Mouse (Mus musculus) gastrocnemius, postnatal 25 days (tissue): ENCODE measurements around the gene Zfp94. TPM values are rescaled to one million over a fixed set of nuclear protein-coding genes. Genes with fewer than 3 reads are reported as not detected.

Experiments
- DNase-seq: peaks from one replicate; pipeline ENCODE4 v3.0.0; 2022
- long read RNA-seq, 2 experiments: library from polyadenylated mRNA; stranded (forward); transcript quantifications; one replicate each; pipeline ENCODE4 v2.0.0; 2021
- total RNA-seq, 2 experiments: library from RNA; stranded (reverse); gene quantifications; 1 replicate in 1 of 2; 2 replicates in 1 of 2; pipeline ENCODE4 v1.2.3; 2021

Zfp94 gene
- 1 to 10 TPM; 1.3 to 1.8 TPM for total RNA-seq
- long read RNA-seq, experiment 1, partial matches to known transcripts, result 1 of 7 reads
- long read RNA-seq, experiment 1, other reads (novel, unspliced or antisense), result 5 of 7 reads
- long read RNA-seq, experiment 2, partial matches to known transcripts, result 1 of 5 reads
- long read RNA-seq, experiment 2, other reads (novel, unspliced or antisense), result 3 of 5 reads

DNA sequence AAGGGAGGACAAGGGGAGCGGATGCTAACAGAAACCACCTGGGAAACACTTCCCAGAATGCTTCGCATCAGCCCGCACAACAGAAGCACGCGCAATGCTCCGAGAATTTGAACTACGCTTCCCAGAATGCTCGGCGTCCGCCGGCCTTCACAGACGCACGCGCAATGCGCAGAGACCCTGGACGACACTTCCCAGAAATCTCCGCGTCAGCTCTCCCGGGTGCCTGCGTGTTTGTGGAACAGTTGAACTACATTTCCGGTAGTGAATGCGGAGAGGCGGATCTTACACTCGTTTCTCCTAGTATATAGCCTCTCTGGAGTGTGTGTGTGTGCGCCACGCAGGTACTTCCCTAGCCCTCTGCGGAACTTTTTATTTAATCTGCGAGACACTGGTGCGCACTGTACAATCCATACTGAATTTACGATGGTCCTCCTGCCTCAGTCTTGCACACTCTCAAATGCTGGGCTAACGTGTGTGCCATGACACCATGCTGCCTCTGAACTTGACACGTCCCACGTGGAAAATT lies at the start of gene Zfp94:
Gene Zfp94, minus strand, starts transcription at position 100 of the 526 bp plus-strand sequence.
- peak; percentile 93 for DNase-seq

DNA sequence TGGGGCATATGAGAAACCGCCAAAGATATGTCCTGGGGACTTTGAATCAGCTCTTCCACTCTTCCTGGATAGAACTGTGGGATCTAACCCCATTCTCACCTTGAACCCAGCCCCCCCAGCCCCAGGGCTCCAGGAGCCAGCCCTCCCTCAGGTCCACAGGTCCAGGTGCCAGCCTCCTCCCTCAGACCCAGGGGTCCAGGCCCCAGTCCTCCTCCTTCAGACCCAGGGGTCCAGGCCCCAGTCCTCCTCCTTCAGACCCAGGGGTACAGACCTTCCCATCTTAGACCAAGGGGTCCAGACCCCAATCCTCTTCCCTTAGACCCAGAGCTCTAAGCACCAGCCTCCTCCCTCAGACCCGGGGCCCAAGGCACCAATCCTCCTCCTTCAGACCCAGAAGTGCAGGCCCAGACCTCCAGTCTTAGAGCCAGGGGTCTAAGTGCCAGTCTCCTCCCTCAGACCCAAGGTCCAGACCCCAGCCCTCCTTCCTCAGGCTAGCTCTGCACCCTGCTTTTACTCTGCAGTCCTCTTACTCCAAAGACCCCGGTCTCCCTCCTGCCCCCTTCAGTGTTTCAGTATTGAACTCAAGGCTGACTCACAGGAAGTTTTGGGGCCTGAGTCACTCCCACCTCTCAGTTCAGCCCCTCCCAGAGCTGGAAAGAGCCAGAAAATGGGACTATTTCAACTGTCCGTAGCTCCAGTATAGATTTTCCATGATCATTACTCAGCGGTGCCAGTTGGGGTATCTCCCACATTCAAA lies 49.0 kb upstream of the Zfp94 start:
- DNase-seq, result no peak

DNA sequence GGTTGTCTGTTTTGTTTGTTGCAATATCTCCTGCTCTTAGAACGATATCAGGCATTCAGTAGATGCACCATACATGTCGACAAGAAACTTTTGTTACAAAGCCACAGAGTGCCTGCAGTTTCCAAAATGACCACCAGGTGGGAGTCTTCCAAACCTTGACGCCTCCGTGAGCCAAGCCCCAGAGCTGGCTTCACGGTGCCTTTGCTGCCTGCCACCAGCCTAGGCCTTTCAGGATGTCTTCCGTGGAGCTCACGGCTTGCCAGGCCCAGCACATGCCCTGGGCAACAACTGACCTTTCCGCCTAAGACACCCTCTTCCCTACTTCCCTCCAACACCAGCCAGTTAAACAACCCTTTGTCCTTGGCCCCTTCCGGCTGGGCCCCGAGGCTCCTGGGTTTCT lies 48.4 kb upstream of the Zfp94 start:
- DNase-seq, result peak; percentile 65

DNA sequence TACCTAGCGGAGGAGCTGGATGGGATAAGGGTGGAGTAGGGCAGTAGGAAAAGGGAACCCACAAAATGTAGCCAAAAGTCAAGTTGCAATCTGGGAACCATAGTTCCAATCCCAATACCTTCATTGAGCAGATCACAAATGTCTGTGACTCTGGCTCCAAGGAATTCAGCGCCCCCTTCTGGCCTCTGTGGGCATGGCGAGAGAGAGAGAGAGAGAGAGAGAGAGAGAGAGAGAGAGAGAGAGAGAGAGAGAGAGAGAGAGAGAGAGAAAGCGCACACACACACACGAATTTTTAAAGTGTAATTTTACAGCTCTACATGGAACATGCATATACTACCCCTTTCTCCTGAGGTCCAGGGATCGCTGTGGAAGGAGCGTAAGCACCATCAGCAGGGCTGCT lies 46.8 kb upstream of the Zfp94 start:
- DNase-seq, result no peak

DNA sequence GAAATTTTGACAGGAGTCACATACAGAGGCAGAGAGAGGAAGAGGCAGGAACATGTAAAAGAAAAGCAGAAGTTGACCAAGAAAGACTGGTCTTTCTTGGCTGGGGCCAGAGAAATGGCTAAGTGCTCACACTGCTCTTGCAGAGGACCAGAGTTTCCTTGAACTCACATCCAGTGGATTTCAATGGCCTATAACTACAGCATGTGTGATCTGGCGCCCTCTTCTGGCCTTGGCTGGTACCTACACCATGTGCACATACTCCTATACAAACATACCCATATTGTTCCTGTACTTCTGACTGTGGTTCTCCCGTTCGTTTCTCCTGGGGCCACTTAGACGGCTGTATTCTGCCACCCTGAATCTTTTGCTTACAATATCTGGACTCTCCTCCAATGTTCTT lies 44.5 kb upstream of the Zfp94 start:
- no peak for DNase-seq

DNA sequence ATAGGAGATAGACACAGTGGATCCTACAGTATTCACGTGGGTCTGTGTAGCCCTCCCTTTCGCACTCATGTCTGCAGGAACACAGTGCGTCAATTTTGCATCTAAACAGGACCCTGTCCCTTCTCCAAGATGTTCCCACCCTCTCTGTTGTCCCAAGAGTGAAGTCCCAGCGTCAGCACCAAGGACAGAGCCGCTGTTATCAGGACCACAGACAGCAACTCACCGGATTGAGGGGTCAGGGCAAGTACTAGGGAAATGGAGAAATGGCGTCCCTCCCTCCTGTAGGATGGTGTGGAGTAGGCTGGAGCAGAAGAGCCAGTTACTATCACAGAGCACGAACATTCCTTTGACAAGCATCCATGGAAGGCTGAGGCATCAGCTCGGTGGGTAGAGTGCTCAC lies 42.8 kb upstream of the Zfp94 start:
- DNase-seq, result no peak

DNA sequence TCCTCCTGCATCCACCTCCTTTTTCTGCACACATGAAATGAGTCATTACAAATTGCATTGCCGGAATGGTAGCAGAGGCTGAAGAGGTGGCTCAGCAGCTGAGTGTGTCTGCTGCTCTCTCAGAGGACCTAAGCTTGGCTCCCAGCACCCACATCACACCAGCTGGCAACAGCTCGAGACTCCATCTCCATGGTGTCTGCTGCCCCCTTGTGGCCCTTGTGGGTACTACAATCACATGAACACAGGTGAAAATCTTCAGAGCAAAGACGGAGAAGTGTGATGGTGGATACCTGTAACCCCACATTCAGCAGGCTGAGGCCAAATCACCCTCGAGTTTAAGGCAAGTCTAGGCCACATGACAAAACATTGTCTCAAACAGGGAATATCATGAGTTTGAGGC lies 41.4 kb upstream of the Zfp94 start:
- no peak for DNase-seq

DNA sequence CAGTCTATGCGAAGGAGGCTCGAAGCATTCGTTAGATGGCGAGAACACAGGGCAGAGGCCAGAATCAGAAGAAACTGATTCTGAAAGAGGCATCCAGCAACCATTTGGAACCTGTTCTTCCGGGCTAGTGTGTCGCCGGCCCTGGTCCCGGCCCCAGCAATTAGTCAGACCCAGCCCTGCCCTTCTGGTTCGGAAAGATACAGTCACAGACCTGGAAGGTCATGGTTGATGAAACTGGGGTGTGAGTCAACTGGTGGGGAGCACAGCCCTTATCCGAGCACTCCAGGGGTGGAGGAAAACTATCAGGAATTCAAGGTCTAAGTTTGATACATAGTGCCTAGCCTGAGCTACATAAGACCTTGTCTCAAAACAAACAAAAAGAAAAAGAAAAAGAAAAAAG lies 39.6 kb upstream of the Zfp94 start:
- no peak for DNase-seq

DNA sequence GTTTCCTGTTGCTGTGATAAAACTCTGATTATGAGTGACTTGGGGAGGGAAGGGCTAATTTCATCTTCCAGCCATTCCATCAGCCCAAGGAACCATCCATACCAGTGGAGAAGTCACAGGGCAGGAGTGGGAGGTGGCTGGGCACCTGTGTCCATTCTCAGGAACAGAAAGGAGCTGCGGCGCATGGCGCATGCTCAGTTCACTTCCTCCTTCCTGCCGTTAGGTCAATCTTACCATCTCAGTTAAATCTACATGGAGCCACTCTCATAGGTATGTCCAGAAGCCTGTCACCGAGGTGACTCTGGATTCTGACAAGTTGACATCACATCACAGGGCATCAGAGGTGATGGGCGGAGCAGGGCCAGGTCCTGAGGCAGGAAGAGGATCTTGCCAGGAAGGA lies 39.2 kb upstream of the Zfp94 start:
- DNase-seq, result no peak

DNA sequence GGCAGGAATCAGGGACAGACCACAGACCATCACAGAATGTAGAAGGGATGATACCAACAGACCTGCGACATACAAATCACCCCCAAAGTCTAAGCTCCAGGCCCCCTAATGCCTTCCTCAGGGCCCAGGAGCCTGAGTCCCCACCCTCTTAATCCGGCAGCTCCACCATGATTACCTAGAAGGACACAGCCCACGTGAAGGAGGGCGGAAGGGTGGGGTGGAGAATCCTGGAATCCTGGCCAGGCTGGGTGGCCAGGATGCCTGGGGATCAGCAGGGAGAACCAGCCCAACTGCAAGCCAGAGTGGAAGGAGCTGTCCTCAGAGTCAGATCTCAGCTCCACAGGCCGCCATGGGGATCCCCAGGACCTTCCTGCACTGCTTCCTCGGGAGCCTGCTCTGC lies 32.4 kb upstream of the Zfp94 start, which contains the start of gene Lypd5:
Gene Lypd5, plus strand, starts transcription at position 301 of the 400 bp plus-strand sequence.
- no peak for DNase-seq

DNA sequence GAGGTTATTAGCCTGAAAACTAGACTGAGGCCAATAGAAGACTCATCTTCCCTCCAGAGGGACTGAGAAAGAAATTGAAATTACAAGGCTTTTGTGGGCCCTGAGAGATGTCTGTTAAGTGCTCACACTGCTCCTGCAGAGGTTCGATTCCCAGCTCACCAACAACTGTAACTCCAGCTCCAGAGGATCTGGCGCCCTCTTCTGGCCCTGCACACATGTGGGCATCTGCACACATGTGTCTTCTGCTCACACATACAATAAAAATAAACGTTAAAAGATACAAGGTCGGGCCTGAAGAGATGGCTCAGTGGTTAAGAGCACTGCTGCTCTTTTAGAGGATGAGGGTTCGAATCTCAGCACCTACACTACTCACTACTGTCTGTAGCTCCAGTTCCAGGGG lies 30.0 kb upstream of the Zfp94 start:
- DNase-seq, result no peak

DNA sequence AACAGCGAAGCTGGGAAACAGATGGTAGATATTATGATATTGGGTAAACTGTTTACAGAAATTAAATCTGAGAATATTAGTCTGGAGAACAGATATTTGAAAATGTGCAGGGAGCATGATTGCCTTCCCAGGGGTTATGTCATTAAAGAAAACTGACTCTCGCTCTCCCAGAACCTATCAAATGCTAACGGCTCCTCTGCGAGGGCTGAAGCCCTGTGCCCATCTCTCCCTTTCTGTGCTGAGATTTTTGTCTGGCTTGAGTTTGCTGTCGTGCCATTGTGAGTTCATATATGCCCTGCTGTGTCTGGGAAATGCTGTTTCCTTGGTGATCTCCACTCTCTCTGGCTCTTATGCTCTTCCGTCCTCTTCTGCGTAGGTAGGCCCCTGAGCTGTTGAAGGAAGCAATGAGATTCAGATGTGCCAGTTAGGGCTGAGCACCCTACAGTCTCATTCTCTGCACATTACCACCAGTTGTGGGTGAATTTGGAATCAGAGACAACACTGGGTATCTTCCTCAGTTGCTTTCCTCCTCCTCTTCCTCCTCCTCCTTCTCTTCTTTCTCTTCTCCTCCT lies 27.3 kb upstream of the Zfp94 start:
- DNase-seq, result no peak

DNA sequence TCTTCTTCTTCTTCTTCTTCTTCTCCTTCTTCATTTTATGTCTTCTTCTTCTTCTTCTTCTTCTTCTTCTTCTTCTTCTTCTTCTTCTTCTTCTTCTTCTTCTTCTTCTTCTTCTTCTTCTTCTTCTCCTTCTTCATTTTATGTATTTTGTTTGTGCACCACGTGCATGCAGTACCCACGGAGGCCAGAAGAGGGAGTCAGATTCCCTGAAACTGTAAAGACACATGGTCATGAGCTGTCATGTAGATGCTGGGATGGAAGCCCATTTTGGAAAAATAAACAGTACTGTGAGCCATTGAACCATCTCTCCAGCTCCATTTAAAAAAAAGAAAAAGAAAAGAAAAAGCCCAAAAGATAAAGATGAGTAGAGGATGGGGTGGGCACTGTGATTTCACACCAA lies 21.8 kb upstream of the Zfp94 start:
- DNase-seq, result no peak

DNA sequence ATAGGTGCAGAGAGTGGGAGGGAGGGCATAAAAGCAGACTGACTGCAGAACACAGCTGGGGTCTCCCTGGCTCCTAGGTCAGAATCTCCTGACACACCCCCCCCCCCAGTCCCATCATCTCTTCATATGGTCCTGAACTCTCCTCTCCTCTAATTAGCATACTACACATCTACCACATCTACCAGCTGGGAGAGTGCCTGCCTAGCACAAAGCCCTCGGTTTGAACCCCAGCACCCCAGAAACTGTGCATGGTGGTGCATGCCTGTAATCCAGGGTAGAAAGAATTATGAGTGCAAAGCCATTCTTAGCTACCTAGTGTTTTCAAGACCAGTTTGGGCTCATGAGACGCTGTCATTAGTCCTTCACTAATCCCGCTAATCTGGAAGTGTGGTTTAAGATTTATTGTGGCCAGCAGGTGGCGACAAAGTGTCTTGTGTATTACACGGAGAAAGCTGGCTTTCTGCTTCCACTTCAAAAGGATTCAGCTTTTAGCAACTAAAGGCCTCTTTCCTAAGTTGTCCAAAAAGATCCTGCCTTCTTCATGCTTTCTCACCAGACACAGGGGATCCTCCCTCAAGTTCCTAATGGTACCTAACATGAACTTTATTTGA lies 19.3 kb upstream of the Zfp94 start:
- no peak for DNase-seq

DNA sequence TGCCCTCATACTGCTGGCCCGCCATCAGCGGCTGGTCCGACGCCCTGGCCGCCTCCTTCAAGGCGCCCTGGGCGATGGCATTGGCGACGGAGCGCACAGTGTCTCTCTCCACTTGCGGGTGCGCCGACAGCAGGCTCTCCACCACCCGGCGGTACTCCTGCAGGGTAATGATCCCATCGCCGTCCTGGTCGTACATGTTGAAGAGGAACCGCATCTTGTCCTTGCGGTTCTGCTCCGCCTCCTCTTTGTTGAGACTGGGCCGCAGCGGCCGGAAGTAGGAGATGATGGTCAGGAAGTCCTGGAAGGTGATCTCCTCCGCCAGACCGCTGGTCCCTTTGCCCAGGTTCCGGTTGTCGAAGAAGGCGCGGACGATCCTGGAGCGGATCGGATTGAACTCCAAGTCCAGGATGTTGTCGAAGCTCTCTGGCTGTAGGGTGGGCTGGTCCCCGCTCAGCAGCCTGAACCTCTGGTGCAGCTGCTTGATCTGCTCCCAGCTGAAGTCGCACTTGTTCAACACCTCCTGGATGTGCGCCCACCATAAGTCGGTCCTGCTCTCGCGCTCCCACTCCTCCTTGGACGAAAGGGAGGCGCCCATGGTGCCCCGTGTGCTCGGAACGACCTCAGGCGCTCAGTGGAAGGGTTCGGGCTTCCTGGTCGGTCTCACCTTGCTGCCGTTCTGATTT lies 17.0 kb upstream of the Zfp94 start, which contains the start of gene Tescl:
Gene Tescl, minus strand, starts transcription at position 633 of the 683 bp plus-strand sequence.
- no peak for DNase-seq

DNA sequence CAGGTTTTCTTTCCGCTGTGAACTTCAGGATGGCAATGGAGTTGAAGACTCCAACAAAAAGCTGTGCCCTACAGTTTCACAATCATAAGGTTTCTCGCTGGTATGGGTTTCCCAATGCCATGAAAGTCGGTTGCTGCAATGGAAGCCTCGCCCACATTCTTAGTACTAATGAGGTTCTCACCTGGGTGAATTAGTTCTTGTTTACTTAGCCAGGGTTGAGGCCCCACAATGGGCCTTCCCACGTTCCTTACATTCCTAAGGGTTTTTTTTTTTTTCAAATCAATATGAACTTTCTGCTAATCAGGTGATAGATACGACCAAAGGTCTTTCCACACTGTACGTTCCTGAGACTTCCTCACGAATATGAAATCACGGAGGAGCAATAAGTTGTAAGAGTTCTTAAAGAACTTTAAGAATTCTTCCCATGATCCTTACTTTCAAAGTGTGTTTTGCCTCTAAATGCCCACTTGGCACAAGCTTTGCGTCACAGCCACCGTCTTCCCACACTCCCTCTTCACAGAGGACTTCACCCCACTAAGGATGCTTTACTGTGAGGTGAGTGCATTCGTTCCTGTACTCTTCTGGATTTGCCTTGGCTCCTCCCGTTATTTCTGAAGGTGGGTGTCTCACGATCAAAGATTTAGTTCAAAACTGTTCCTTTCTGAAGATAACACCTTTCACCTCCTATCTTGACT lies 11.0 kb upstream of the Zfp94 start:
- DNase-seq, result no peak

DNA sequence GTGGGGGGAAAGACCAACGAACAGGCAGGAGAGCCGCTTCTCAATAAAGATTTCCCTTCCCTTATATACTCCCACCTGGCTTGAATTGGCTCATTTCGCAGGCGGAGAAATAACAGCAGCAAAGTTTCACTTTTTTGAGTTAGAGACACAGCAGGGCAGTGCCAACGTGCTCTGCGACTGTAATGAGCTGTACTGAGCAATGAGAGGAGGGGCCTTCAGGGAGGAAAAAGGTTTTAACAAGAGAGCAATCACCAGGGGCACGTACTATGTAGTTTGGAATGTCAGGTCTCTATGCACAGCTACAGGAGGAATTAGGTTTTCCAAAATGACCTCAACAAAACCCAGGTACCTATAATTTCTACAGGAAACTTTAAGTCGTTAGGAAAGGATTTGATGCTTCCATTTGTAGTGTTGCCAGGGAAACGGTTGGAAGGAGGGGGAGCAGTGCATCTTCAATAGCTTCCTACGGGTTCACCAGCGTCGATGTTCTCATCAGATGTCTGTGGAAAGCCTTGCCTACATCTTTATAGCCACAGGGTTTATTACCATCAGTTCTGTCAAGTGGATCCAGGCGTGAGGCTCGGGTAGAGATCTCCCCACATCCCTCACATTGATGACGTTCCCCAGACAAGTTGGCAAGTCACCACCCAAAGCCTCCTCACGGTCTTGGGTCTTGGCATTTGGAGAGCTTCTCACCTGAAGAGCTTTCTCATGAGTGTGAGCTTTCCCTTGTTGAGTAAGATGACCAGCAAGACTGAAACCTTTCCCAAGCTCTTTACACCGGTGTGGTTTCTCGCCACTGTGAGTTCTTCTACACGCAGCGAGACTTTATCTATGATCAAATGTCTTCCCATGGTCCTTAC lies 10.0 kb upstream of the Zfp94 start:
- DNase-seq, result no peak

DNA sequence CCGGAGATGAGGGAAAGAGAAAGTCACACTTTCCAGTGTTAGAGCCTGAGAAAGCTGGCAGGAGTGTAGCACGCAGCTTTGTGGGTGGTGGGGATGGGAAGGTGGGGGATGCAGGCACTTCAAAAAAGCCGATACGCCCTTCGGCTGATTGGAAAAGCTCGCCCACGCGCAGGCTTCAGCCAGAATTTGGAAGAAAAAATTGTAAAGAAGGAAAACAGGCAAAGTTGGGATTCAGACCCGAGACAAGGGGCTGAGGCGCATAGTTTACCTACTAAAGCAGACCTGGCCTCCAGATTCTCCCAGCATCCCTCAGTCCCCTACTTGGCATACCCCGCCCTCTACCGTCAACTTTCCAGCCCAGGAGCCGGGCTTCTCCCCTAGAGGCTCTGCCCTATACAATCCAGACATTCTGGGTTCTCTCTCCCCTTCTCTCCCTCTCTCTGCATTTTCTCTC lies 9.2 kb upstream of the Zfp94 start:
- DNase-seq, result no peak

DNA sequence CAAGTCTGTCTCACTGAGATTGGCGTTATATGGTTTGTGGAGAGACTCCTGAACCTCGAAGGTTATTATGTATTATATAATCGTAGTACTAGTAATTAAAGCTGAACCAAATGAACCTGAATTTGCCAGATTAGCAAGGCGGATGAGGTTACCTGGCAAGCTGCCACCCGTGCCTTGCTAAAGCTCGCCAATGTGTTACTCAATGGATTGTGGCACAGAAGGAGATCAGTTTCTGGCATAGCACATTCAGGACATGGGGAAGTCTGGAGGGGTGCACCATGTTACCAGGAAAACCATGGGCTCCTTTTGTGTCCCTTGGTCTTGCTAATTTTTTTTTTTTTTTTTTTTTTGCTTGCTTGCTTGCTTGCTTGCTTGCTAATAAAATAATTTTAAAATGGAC lies 8.7 kb upstream of the Zfp94 start:
- DNase-seq, result no peak

DNA sequence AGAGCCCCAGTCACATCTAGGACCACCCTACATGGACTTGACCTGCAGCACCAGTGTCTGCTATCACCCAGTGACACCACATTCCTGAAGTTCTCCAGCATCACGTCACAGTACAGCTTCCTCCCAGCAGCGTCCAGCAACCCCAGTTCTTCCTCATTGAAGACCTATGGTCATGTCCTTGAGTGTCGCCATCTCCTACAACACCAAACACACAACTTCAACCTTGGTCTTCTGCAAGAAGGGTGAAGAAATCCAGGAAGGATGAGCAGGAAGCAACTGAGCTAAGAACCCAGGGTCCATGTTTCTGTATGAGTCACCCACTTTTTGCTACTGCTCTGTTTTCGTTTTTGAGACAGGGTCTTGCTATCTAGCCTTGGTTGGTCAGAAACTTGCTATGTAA lies 6.1 kb upstream of the Zfp94 start:
- DNase-seq, result no peak

DNA sequence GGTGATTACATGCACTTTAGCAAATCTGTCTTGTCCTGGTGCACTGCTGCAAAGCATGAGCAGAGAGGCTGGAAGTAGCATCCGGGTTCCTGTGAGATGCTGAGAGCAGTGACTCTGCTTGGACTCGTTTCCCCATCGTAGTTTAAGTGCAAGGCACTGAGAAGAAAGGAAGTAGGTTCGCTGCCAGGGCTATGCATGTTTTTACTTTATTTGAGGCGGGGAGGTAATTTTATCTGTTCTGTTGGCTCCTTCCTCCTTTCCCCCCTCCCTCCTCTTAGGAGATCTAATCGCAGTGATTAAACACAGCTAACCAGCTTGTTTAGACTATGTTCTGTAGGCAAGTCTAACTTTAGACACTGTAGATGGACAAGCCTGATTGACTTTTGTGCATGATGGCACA lies 2.5 kb upstream of the Zfp94 start:
- DNase-seq, result no peak
